Mouse (Mus musculus) limb, embryonic 13.5 days (tissue): ENCODE measurements at regions not wholly inside any gene's neighbourhood (a gene's known extent, or its start where the extent isn't known, plus 50 kb on each side); places are given as distances from the start of the nearest gene placed in this dataset.

Source experiments
- ATAC-seq: fragments of 200-750 bp; cut with Nextera tagmentation; 2 replicates; pipeline ENCODE4 v1.8.0; 2017; ENCODE audit warnings: low read depth, moderate number of reproducible peaks, moderate TSS enrichment; ENCODE audit not compliant: low FRiP score
- H3K27ac ChIP-seq: fragments of 300-500 bp; sonication (generic); 2 replicates; pipeline ENCODE4 v1.5.1; 2015; ENCODE audit warnings: inconsistent platforms, mild to moderate bottlenecking, moderate library complexity
- H3K27me3 ChIP-seq: fragments of 300-500 bp; sonication (generic); 2 replicates; pipeline ENCODE4 v1.6.1; 2015; ENCODE audit warnings: mild to moderate bottlenecking, inconsistent platforms
- H3K36me3 ChIP-seq: fragments of 300-500 bp; sonication (generic); 2 replicates; pipeline ENCODE4 v1.6.1; 2015; ENCODE audit warnings: inconsistent platforms, mild to moderate bottlenecking, moderate library complexity
- H3K4me1 ChIP-seq: fragments of 300-500 bp; sonication (generic); 2 replicates; pipeline ENCODE4 v1.6.1; 2015; ENCODE audit warnings: inconsistent platforms
- H3K4me2 ChIP-seq: fragments of 300-500 bp; sonication (generic); replicated peaks from 2 replicates; pipeline ENCODE4 v1.6.1; 2015; ENCODE audit warnings: inconsistent platforms, mild to moderate bottlenecking, moderate library complexity
- H3K4me3 ChIP-seq: fragments of 300-500 bp; sonication (generic); 2 replicates; pipeline ENCODE4 v1.5.1; 2015; ENCODE audit warnings: moderate library complexity, mild to moderate bottlenecking, inconsistent platforms
- H3K9ac ChIP-seq: fragments of 300-500 bp; sonication (generic); 2 replicates; pipeline ENCODE4 v1.6.1; 2015; ENCODE audit warnings: mild to moderate bottlenecking, inconsistent platforms
- H3K9me3 ChIP-seq: fragments of 300-500 bp; sonication (generic); 2 replicates; pipeline ENCODE4 v1.6.1; 2016; ENCODE audit warnings: inconsistent platforms
- WGBS: fragments of 180-500 bp; shearing (Covaris S2); methylation state at CpG from one replicate; pipeline ENCODE4 v1.1.7; 2015; 5-methylcytosine and 5-hydroxymethylcytosine counted together

- no peak overlapping the region for H3K4me2 ChIP-seq
- ATAC-seq: no peak
- no peak overlapping the region for H3K4me3 ChIP-seq
- no peaks in the 10 kb centered on the region for H3K4me1 ChIP-seq
- no peak overlapping the region for H3K27ac ChIP-seq
- H3K27me3 ChIP-seq: no peaks in the 10 kb centered on the region
- no peaks in the 10 kb centered on the region for H3K36me3 ChIP-seq
- H3K9me3 ChIP-seq: no peaks in the 10 kb centered on the region
- H3K9ac ChIP-seq: no peak overlapping the region
Measured at GRCm38 (mm10) chr8:40192266-40192665, 482.6 kb upstream of the Adam24 start.

GRCm38 (mm10) chr8:40193148-40193547 is 481.7 kb upstream of the Adam24 start:
- no peak overlapping the region for H3K27ac ChIP-seq
- H3K4me1 ChIP-seq: no peaks in the 10 kb centered on the region
- H3K4me3 ChIP-seq: no peak overlapping the region
- WGBS: 63% methylated on average over 1 of the region's 1 CpGs
- no peaks in the 10 kb centered on the region for H3K9me3 ChIP-seq
- H3K4me2 ChIP-seq: no peak overlapping the region
- no peak for ATAC-seq
- H3K27me3 ChIP-seq: no peaks in the 10 kb centered on the region
- no peak overlapping the region for H3K9ac ChIP-seq
- no peaks in the 10 kb centered on the region for H3K36me3 ChIP-seq

GRCm38 (mm10) chr8:40210871-40211270 is 464.0 kb upstream of the Adam24 start:
- H3K4me3 ChIP-seq: no peak overlapping the region
- no peaks in the 10 kb centered on the region for H3K4me1 ChIP-seq

GRCm38 (mm10) chr8:40223521-40223920 is 451.4 kb upstream of the Adam24 start:
- no peak for ATAC-seq
- no peak overlapping the region for H3K4me3 ChIP-seq
- no peaks in the 10 kb centered on the region for H3K27me3 ChIP-seq
- no peak overlapping the region for H3K4me2 ChIP-seq
- H3K4me1 ChIP-seq: no peaks in the 10 kb centered on the region
- H3K9ac ChIP-seq: no peak overlapping the region
- no peaks in the 10 kb centered on the region for H3K9me3 ChIP-seq
- no peak overlapping the region for H3K27ac ChIP-seq
- no peaks in the 10 kb centered on the region for H3K36me3 ChIP-seq
- 30% methylated on average over 4 of the region's 4 CpGs for WGBS

More at GRCm38 (mm10) chr8:40210871-40211270, 464.0 kb upstream of the Adam24 start:
- no peak for ATAC-seq
- H3K9me3 ChIP-seq: no peaks in the 10 kb centered on the region
- H3K27ac ChIP-seq: no peak overlapping the region
- no peak overlapping the region for H3K4me2 ChIP-seq
- WGBS: 77% methylated on average over 4 of the region's 4 CpGs
- no peaks in the 10 kb centered on the region for H3K27me3 ChIP-seq
- H3K9ac ChIP-seq: no peak overlapping the region
- H3K36me3 ChIP-seq: no peaks in the 10 kb centered on the region

- no peak for ATAC-seq
- no peaks in the 10 kb centered on the region for H3K9me3 ChIP-seq
- H3K27me3 ChIP-seq: no peaks in the 10 kb centered on the region
- 77% methylated on average over 1 of the region's 1 CpGs for WGBS
- no peak overlapping the region for H3K27ac ChIP-seq
- H3K36me3 ChIP-seq: no peaks in the 10 kb centered on the region
- H3K4me2 ChIP-seq: no peak overlapping the region
- no peak overlapping the region for H3K4me3 ChIP-seq
- H3K9ac ChIP-seq: no peak overlapping the region
- H3K4me1 ChIP-seq: no peaks in the 10 kb centered on the region
Measured at GRCm38 (mm10) chr8:40227262-40227661, 447.6 kb upstream of the Adam24 start.
